Mouse (Mus musculus) testis, adult 2 months (tissue): ENCODE data around the gene Tbc1d1.

Source experiments
- CTCF ChIP-seq: fragments of 200-500 bp; IDR thresholded peaks from 2 replicates; pipeline ENCODE4 v1.5.1; 2012; ENCODE audit warnings: low read depth, mild to moderate bottlenecking, inconsistent platforms, low read length, moderate library complexity; ENCODE audit not compliant: control insufficient read depth, insufficient read depth, insufficient replicate concordance
- POLR2A ChIP-seq: fragments of 200-500 bp; IDR thresholded peaks from 2 replicates; pipeline ENCODE4 v1.6.1; 2012; ENCODE audit warnings: low read depth, mild to moderate bottlenecking, inconsistent platforms, low read length, moderate library complexity; ENCODE audit not compliant: control insufficient read depth

DNA sequence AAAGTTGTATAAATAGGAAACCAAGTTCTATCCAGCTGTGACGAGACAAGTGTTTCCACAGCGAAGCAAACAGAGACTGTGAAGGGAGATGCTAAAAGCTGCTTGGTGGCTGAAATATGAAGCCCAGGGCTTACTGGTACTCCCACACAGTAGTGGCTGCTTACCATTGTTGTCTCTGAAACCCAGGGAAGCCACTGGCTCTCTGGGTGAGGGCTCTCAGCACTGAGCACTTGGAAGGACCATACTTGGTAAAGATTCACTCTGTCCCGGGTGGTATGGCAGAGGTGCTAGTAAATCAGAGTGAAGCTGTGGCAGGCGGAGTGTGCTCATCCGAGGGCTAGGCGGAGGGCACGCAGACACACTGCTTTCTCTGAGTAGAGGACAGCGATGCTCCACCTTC, 131.2 kb downstream of the Tbc1d1 start:
- no peak for TF ChIP-seq CTCF
- no peak for TF ChIP-seq POLR2A
